Mouse (Mus musculus): Measurements from ENCODE around the gene H2-M10.6. TPM values are rescaled to one million over a fixed set of nuclear protein-coding genes. Genes with fewer than 3 reads are reported as not detected.
"Not testable (repeated sequence)": the region's sequence is repeated elsewhere in the genome, so short reads cannot be mapped to it uniquely, and the experiment has no call there.

Gene H2-M10.6
- total RNA-seq (2021): not detected
- long read RNA-seq, experiment 1: 0 reads
- long read RNA-seq, experiment 2: 0 reads

DNA sequence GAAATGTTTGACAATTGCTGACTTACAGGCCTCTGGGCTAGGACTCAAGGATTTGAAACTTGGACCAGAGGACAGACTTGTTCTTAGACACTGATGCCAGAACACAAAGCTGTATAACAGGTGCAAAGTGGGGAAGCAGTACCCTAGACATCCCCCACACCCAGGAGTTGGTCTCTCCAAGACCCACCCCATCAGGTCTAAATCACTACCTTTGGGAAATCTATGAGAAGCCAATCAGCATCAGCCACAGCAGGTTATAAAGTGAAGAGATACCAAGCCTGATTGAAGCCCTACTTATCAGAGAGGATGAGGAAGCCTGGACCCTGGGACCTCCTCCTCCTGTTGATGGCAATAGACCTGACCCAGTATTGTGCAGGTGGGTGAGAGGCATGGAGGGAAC lies at the start of gene H2-M10.6:
Gene H2-M10.6 (plus strand): TSS at position 301 of the 400 bp plus-strand sequence.
- no peak for DNase-seq

- DNase-seq: no peak
These were observed 48.2 kb upstream of the H2-M10.6 start for GRCm38 (mm10) chr17:36763816-36764215.

GRCm38 (mm10) chr17:36764244-36764643 lies 47.7 kb upstream of the H2-M10.6 start:
- not testable (repeated sequence) for DNase-seq

DNA sequence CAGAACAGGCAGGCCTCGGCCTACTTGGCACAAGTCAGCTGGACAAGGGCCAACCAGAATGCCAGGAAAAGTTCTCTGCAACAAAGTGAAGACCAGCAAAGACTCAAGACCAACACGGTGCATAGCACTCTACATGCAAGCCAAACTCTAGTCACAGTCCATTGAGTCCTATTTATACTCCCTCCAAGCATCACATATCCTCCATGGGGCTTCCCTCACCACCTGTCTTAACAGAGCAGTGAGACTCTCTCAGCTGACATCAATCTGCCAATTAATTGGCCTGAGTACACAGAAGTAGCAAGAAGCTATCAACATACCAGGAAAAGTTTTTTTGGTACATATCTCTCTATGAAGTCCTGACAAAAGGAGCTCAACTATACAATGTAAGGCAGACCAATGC lies 46.6 kb upstream of the H2-M10.6 start:
- DNase-seq: not testable (repeated sequence)

DNA sequence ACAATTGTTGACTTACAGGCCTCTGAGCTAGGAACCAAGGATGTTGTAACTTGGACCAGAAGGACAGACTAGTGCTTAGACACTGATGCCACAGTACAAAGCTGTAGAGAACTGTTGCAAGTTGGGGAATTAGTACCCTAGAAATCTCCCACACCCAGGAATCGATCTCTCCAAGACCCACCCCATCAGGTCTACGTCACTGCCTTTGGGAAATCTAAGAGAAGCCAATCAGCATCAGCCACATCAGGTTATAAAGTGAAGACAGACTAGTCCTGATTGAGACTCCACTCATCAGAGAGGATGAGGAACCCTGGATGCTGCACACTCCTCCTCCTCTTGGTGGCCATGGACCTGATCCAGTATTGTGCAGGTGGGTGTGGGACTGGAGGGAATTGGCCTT lies 39.4 kb upstream of the H2-M10.6 start, which contains the start of gene H2-M10.5:
Gene H2-M10.5 (plus strand): TSS at position 301 of the 400 bp plus-strand sequence.
- DNase-seq: not testable (repeated sequence)

DNA sequence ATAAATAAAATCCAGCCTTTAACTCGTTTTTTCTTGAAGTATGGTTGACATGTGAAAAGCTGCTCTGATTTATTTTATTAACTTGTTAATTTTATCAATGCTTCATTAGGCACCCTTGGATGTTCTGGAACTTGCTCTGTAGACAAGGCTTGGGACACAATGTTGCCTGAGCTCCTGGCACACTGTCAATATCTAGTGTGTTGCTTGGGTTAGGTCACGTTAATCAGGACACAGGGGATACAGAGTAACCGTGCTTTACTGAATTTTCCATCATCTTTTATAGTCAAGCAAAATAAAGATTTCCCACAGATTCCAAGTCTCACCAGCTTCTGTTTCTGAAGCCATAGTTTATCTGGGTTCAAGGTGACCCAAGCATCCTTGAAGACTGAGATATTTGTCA lies 30.4 kb upstream of the H2-M10.6 start:
- DNase-seq: no peak

DNA sequence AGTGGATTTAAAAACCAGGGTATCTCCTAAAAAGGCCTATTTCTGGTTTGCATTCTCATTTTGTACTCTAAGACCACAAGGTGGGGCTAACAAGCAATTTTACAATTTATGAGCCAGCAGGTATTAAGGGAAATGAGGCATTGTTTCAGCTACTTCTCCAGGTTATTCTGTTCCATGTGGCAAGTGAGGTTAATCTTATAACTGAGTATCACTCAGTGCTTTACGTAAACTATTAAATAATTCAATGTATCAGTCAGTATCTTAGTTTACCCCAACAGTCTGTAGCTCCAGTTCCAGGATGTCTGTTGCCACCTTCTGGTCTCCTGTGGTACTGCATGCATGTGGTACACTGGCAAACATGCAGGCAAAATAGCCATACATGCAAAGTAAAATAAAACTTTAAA lies 25.5 kb upstream of the H2-M10.6 start:
- DNase-seq: not testable (repeated sequence)

- DNase-seq: no peak
These were observed 23.6 kb upstream of the H2-M10.6 start for GRCm38 (mm10) chr17:36788351-36788750.

GRCm38 (mm10) chr17:36788801-36789200 lies 23.2 kb upstream of the H2-M10.6 start:
- peak; percentile 46 for DNase-seq

DNA sequence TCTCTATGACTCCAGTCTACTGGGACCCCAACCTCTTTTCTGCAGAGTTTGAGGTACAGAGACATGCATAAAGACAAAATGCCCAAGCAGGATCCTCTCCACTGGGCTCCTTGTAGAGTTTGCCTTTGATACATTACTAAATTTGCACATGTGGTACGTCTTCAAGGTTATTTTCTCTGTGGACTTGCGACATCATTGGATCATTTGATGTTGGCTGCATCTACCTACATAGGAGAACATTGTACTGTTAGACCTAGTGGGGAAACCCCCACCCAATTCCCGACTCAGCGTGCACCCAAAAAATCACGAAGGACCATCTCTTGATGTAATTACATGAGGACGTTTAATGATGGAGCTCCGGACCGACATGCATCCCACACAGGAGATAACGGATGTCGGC lies 12.5 kb upstream of the H2-M10.6 start:
- DNase-seq: no peak

GRCm38 (mm10) chr17:36799921-36800462 lies 12.0 kb upstream of the H2-M10.6 start:
- DNase-seq: not testable (repeated sequence)

DNA sequence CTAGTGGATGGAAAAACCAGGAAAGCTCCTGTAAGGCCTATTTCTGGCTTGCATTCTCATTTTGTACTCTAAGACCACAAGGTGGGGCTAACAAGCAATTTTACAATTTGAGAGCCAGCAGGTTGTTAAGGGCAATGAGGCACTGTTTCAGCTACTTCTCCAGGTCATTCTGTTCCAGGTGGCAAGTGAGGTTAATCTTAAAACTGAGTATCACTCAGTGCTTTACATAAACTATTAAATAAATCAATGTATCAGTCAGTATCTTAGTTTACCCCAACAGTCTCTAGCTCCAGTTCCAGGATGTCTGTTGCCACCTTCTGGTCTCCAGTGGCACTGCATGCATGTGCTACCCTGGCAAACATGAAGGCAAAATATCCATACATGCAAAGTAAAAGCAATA lies 12.0 kb downstream of the H2-M10.6 start:
- DNase-seq: no peak

DNA sequence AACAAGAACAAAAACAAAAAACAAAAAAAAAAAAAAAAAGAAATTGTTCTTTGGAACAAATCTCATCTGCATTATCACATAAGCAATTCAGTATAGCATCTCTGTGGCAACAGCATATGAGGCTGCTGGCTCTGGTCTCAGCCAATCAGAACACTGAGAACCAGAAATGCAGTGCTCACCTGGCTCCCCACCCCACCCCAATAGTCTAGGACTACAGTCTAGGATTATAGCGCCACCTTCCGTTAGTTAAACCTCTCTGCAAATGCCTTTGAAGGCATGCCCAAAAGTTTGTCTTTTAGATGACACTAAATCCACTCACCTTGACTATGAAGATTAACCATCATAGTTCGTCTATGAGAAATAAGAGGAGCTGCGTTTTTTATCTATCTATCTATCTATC lies 13.6 kb downstream of the H2-M10.6 start:
- DNase-seq: no peak

- DNase-seq: peak; percentile 78
These were observed 14.0 kb downstream of the H2-M10.6 start for GRCm38 (mm10) chr17:36826002-36826401.

GRCm38 (mm10) chr17:36828488-36828887 lies 16.5 kb downstream of the H2-M10.6 start:
- DNase-seq: no peak

DNA sequence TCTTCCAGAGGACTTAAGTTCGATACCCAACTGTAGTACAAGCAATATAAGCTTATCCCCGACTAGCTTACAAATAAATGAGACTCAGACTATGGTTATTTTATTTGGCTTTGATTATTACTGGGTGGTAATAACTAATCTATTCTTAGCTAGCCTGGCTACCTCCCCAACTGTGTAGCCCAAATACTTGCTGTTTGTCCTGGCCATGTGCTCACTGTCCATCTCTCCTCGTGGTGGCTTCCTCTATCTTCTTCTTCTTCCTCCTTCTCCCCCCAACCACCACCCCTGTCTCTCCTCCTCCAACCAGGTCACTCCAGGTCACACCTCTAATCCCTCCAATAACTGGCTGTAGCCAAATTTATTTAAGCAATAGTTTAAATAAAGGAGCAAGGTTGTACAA lies 18.5 kb downstream of the H2-M10.6 start:
- no peak for DNase-seq

DNA sequence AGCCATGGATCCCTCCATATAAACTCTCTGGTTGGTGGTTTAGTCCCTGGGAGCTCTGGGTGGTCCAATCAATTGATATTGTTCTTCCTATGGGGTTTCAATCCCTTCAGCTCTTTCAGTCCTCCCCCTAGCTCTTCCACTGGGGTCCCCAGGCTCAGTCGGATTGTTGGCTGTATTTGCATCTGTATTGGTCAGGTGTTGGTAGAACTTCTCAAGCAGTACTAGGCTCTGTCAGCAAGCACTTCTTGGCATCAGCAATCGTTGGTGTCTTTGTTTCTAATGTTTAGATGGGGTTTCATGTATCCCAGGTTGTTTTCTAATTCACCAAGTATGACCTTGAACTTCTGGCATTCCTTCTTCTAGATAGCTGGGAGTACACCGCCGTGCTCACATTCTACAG lies 20.7 kb downstream of the H2-M10.6 start:
- DNase-seq: no peak

- DNase-seq: peak; percentile 43
These were observed 23.8 kb downstream of the H2-M10.6 start for GRCm38 (mm10) chr17:36835591-36836426.

- DNase-seq: no peak
These were observed 24.4 kb downstream of the H2-M10.6 start for GRCm38 (mm10) chr17:36836427-36836812.

- DNase-seq: peak; percentile 99
These were observed 25.1 kb downstream of the H2-M10.6 start, which contains the start of gene Trim26 for GRCm38 (mm10) chr17:36836874-36837647. Trim26 (plus strand) TSS chr17:36837134.

DNA sequence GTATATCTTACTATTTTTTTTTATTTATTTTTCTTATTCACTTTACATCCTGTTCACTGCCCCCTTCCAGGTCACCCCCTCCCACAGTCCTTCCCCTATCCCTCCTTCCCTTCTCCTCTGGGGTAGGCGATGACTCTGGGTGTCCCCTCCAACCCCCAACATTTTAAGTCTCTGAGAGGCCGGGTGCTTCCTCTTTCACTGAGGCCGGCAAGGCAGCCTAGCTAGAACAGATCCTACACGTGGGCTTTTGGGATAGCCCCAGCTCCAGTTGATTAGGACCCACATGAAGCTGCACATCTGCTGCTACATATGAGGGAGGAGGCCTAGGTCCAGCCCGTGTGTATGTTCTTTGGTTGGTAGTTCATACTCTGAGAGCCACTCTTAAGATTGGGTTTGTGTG lies 27.0 kb downstream of the H2-M10.6 start:
- no peak for DNase-seq

GRCm38 (mm10) chr17:36839931-36840330 lies 28.0 kb downstream of the H2-M10.6 start:
- DNase-seq: no peak

- DNase-seq: no peak
These were observed 29.0 kb downstream of the H2-M10.6 start for GRCm38 (mm10) chr17:36840961-36841445.
